Mouse (Mus musculus) heart, embryonic 12.5 days (tissue): ENCODE results near the gene H3f3b. TPM values are rescaled to one million over a fixed set of nuclear protein-coding genes. Genes with fewer than 3 reads are reported as not detected.

Experiments
- ATAC-seq: fragments of 200-750 bp; cut with Nextera tagmentation; 2 replicates; pipeline ENCODE4 v1.8.0; 2017; ENCODE audit warnings: moderate TSS enrichment, moderate library complexity; ENCODE audit not compliant: insufficient number of reproducible peaks, low FRiP score
- H3K27ac ChIP-seq: fragments of 300-500 bp; sonication (generic); 2 replicates; pipeline ENCODE4 v1.5.1; 2016; ENCODE audit warnings: mild to moderate bottlenecking, moderate library complexity; ENCODE audit not compliant: poor library complexity, severe bottlenecking
- H3K27me3 ChIP-seq: fragments of 300-500 bp; sonication (generic); replicated peaks from 2 replicates; pipeline ENCODE4 v1.6.1; 2016; ENCODE audit warnings: mild to moderate bottlenecking, moderate library complexity
- H3K36me3 ChIP-seq: fragments of 300-500 bp; sonication (generic); 2 replicates; pipeline ENCODE4 v1.6.1; 2016; ENCODE audit warnings: mild to moderate bottlenecking, moderate library complexity
- H3K4me1 ChIP-seq: fragments of 300-500 bp; sonication (generic); replicated peaks from 2 replicates; pipeline ENCODE4 v1.6.1; 2016; ENCODE audit warnings: mild to moderate bottlenecking
- H3K4me2 ChIP-seq: fragments of 300-500 bp; sonication (generic); 2 replicates; pipeline ENCODE4 v1.6.1; 2016; ENCODE audit warnings: mild to moderate bottlenecking, moderate library complexity
- H3K4me3 ChIP-seq: fragments of 300-500 bp; sonication (generic); 2 replicates; pipeline ENCODE4 v1.5.1; 2016; ENCODE audit warnings: mild to moderate bottlenecking
- H3K9ac ChIP-seq: fragments of 300-500 bp; sonication (generic); 2 replicates; pipeline ENCODE4 v1.6.1; 2016; ENCODE audit warnings: mild to moderate bottlenecking, moderate library complexity
- H3K9me3 ChIP-seq: fragments of 300-500 bp; sonication (generic); replicated peaks from 2 replicates; pipeline ENCODE4 v1.6.1; 2016; ENCODE audit warnings: mild to moderate bottlenecking, moderate library complexity
- WGBS: fragments of 180-500 bp; shearing (Covaris S2); methylation state at CpG from one replicate; pipeline ENCODE4 v1.1.7; 2016; 5-methylcytosine and 5-hydroxymethylcytosine counted together
- polyA plus RNA-seq: library from polyadenylated mRNA; unstranded; fragments of >200 nt; fragmentation: Nextera tagmentation; extraction: Ambion mirVana; gene quantifications from 2 replicates; pipeline ENCODE4 v1.2.1, GENCODE M21; 2016

Gene H3f3b
- polyA plus RNA-seq, 1 experiment from 2014 or later: 742 TPM

DNA sequence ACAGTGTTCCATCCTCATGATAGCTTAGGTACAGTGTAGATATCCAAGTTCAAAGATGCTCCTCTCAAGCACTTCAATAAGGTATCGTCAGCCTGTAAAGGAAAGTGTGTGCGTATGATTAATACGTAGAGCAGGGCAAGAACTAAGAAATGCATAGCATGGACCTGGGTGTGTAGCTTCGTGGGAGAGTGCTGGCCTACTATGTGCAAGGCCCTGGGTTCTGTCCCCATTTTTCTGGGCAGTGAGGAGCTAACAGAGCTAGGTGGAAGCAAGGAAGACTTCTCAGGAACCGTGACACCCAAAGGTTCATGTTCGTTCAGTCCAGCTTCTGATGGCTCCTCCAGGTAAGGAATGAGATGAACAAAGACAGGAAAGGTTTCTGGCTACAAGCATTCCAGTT, 17.4 kb upstream of the H3f3b start:
- ATAC-seq: no peak
- Histone ChIP-seq H3K27me3 (no peaks in the 10 kb centered on the region), H3K4me2 (no peak overlapping the region), H3K4me3 (no peak overlapping the region), H3K4me1 (no peaks in the 10 kb centered on the region; the same call in 1 of the 2 replicates), H3K9me3 (0 out of 2 replicates have a peak, but pooled peaks cover 8% of the 10 kb centered on the region), H3K9ac (no peak overlapping the region), H3K36me3 (peaks cover 90% of the 10 kb centered on the region), H3K27ac (no peak overlapping the region)
- 94% methylated on average over 6 of the region's 6 CpGs for WGBS

DNA sequence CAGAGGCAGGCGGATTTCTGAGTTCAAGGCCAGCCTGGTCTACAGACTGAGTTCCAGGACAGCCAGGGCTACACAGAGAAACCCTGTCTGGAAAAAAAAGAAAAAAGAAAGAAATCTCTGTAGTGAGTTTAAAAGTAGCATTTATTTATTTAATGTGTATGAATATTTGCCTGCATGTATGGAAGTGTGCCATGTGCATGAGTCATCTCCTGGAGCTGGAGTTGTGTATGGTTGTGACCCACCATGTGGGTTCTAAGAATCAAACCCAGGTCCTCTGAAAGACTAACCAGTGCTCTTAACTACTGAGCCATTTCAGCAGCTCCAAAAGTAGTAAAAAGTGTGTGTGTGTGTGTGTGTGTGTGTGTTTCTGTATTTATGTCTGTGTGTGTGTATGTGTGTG, 15.5 kb upstream of the H3f3b start:
- H3K27ac ChIP-seq: no peak overlapping the region
- no peak for ATAC-seq
- H3K36me3 ChIP-seq: peaks cover 88% of the 10 kb centered on the region
- H3K4me1 ChIP-seq: no peaks in the 10 kb centered on the region; the same call in 1 of the 2 replicates
- H3K9ac ChIP-seq: no peak overlapping the region
- H3K9me3 ChIP-seq: 0 out of 2 replicates have a peak, but pooled peaks cover 4% of the 10 kb centered on the region
- 97% methylated on average over 1 of the region's 1 CpGs for WGBS
- no peaks in the 10 kb centered on the region for H3K27me3 ChIP-seq
- H3K4me3 ChIP-seq: no peak overlapping the region
- H3K4me2 ChIP-seq: no peak overlapping the region

- Histone ChIP-seq H3K4me2 (no peak overlapping the region), H3K4me1 (no peaks in the 10 kb centered on the region; the same call in 1 of the 2 replicates), H3K27ac (no peak overlapping the region), H3K9me3 (0 out of 2 replicates have a peak, but pooled peaks cover 4% of the 10 kb centered on the region), H3K9ac (no peak overlapping the region), H3K27me3 (no peaks in the 10 kb centered on the region), H3K36me3 (peaks cover 82% of the 10 kb centered on the region), H3K4me3 (no peak overlapping the region)
- no peak for ATAC-seq
- 79% methylated on average over 5 of the region's 5 CpGs for WGBS
These were observed 14.8 kb upstream of the H3f3b start for GRCm38 (mm10) chr11:116042372-116043138.

DNA sequence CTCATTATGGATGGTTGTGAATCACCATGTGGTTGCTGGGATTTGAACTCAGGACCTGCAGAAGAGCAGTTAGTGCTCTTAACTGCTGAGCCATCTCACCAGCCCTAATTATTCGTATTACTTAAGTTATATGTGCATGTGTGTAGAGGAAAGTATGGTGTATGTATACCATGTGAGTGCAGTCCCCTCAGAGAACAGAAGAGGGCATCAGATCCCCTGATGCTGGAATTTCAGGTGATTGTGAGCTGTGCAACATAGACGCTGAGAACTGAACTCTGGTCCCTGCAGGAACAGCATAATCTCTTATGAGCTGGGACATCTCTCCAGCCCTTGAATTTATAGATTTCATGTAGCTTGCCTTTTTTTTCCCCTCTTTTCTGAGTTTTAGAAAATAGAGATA, 14.1 kb upstream of the H3f3b start:
- H3K4me3 ChIP-seq: no peak overlapping the region
- H3K4me2 ChIP-seq: no peak overlapping the region
- H3K36me3 ChIP-seq: peaks cover 75% of the 10 kb centered on the region
- no peaks in the 10 kb centered on the region for H3K27me3 ChIP-seq
- H3K4me1 ChIP-seq: no peaks in the 10 kb centered on the region; the same call in 1 of the 2 replicates
- WGBS: 94% methylated on average over 2 of the region's 2 CpGs
- no peak overlapping the region for H3K9ac ChIP-seq
- ATAC-seq: no peak
- H3K27ac ChIP-seq: no peak overlapping the region
- H3K9me3 ChIP-seq: 0 out of 2 replicates have a peak, but pooled peaks cover 4% of the 10 kb centered on the region

- no peak for ATAC-seq
- Histone ChIP-seq H3K27me3 (no peaks in the 10 kb centered on the region), H3K9ac (no peak overlapping the region), H3K4me1 (no peaks in the 10 kb centered on the region; the same call in 1 of the 2 replicates), H3K27ac (no peak overlapping the region), H3K36me3 (peaks cover 65% of the 10 kb centered on the region), H3K9me3 (0 out of 2 replicates have a peak, but pooled peaks cover 4% of the 10 kb centered on the region), H3K4me2 (no peak overlapping the region), H3K4me3 (no peak overlapping the region)
- 65% methylated on average over 6 of the region's 6 CpGs for WGBS
These were observed 12.8 kb upstream of the H3f3b start for GRCm38 (mm10) chr11:116040593-116040992.

DNA sequence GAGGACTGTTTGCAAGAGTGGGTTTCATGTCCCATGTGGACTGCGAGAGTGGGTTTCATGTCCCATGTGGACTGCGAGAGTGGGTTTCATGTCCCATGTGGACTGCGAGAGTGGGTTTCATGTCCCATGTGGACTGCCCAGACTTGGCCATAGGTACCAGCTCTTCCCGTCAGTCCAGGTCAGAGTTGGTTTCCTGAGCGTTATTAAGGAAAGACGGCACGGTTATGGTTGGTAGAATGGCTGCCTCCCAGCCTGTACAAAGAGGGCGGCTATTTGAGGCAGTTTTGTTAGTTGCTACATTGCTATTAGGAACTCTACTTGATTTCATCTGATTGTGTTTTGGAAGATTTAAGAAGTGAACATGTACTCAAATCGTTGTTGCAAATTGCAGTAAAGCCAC, 10.1 kb upstream of the H3f3b start:
- H3K4me3 ChIP-seq: no peak overlapping the region
- H3K4me2 ChIP-seq: no peak overlapping the region
- H3K4me1 ChIP-seq: peaks cover 6% of the 10 kb centered on the region
- 95% methylated on average over 9 of the region's 9 CpGs for WGBS
- H3K36me3 ChIP-seq: peaks cover 51% of the 10 kb centered on the region
- ATAC-seq: no peak
- H3K9ac ChIP-seq: no peak overlapping the region
- no peaks in the 10 kb centered on the region for H3K27me3 ChIP-seq
- no peak overlapping the region for H3K27ac ChIP-seq
- H3K9me3 ChIP-seq: 0 out of 2 replicates have a peak, but pooled peaks cover 4% of the 10 kb centered on the region

- Histone ChIP-seq H3K36me3 (peaks cover 41% of the 10 kb centered on the region), H3K4me2 (no peak overlapping the region), H3K4me3 (no peak overlapping the region), H3K4me1 (peaks cover 14% of the 10 kb centered on the region), H3K27me3 (no peaks in the 10 kb centered on the region), H3K9me3 (0 out of 2 replicates have a peak, but pooled peaks cover under 1% of the 10 kb centered on the region), H3K27ac (no peak overlapping the region), H3K9ac (no peak overlapping the region)
- no peak for ATAC-seq
- WGBS: 85% methylated on average over 3 of the region's 3 CpGs
These were observed 8.9 kb upstream of the H3f3b start for GRCm38 (mm10) chr11:116036671-116037070.

DNA sequence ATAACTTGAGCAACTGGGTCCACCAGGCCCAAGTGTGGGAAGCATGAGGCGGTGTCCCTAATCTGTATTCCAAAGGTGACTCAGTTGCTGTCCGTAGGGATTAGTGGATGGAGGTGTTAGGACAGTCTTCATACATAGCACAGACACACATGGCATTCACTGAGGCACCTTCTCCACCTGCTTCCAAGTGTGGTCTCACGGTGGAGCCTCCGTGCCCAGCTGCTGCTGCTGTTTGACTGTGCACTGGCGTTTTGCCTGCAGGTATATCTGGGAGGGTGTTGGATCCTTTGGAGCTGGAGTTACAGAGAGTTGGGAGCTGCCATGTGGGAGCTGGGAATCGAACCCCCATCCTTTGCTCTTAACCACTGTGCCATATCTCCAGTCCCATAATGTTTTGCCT, 6.8 kb upstream of the H3f3b start:
- WGBS: 95% methylated on average over 6 of the region's 6 CpGs
- H3K9ac ChIP-seq: no peak overlapping the region
- H3K4me1 ChIP-seq: peaks cover 22% of the 10 kb centered on the region
- H3K36me3 ChIP-seq: peaks cover 26% of the 10 kb centered on the region
- H3K4me2 ChIP-seq: no peak overlapping the region
- no peaks in the 10 kb centered on the region for H3K9me3 ChIP-seq
- ATAC-seq: no peak
- no peaks in the 10 kb centered on the region for H3K27me3 ChIP-seq
- H3K4me3 ChIP-seq: no peak overlapping the region
- no peak overlapping the region for H3K27ac ChIP-seq

DNA sequence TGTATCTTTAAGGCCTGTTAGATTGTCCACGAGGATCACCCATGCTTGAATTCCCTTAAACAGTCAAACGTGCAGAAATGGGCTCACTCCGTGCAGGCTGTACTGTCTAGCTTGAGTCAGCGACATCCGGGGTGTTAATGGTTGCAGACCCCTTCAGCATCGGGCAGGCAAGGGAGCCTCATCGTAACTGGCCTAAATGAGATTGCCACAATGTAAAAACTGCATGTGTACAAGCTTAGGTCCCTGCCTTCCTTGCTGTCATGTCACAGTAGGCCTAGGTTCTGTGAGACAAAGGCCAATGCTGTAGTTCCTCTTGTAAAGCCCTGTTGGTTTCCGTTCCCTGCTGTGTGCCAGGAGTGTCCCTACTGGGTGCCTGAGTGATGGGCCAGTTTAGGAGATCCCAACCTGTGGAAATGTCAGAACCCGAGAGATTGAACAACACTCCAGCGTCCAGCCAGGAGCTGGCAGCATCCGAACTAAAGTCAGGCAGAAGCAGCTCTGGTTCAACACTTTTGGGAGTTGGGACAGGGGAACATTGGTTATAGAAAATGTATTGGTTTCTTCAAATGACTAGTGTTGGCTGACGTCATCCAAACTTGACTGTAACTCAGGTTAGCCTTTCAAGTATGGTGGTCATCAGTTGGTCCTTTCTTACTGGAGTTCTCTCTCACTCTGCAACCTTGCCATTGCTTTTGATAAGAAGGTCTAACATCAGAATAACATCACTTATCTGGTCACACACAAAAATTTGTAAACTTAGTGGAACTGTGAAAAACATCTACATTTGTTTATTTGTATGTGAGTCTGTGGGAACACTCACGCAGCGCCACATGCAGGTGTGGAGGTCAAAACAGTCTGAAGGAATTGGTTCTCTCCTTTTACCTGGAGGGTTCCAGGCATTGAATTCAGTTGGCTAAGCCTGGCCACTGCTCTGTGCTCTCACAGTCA, 3.4 kb upstream of the H3f3b start:
- peaks cover 22% of the 10 kb centered on the region for H3K4me1 ChIP-seq
- WGBS: 26% methylated on average over 14 of the region's 14 CpGs
- peaks cover 12% of the 10 kb centered on the region for H3K36me3 ChIP-seq
- H3K27ac ChIP-seq: peak overlapping the region; percentile 99
- peak; percentile 15 for ATAC-seq
- no peaks in the 10 kb centered on the region for H3K27me3 ChIP-seq
- H3K9me3 ChIP-seq: no peaks in the 10 kb centered on the region
- peak overlapping the region; percentile 77 for H3K4me2 ChIP-seq
- H3K4me3 ChIP-seq: peak overlapping the region; percentile 74
- peak overlapping the region; percentile 90 for H3K9ac ChIP-seq

DNA sequence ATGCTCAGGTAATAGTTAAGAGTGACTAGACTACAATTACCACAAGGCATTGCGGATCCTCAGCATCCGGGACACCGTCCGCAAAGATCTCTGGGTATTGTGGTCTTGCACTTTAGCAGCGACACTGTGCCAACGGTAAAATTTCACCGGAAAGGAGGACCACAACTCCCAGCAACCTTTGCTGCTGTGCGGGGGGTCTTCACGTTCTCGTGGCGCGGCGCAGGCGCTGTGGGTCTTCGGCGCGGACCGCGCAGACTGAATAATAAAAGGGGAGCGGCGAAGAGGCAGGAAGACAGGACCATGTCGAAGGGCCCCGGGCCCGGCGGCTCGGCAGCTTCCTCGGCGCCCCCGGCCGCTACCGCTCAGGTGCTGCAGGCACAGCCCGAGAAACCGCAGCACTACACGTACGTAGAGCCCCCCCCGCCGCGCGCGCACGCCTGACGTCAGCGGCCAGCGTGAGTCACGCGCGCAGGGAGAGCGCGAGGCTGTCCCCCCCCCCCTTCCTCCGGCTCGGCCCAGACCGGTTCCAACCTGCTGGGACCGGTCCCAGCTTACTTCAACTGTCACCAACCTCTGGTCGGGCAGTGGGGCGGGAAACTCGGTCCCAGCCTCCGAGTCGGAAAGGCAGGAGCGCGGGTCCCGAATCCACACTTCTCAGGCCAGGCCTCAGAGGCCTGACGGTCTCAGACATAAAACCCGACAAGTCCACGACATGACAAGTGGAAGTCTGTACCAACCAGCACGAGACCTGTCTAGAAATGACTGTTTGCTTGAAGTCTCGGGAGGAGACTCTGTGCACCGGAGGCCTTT, 2.5 kb upstream of the H3f3b start, which contains the start of gene Unk:
Gene Unk (plus strand): TSS at position 235 of the 810 bp plus-strand sequence.
- peak within 1 kb of the TSS; percentile 99 for H3K27ac ChIP-seq
- peaks cover 12% of the 10 kb centered on the region for H3K36me3 ChIP-seq
- H3K27me3 ChIP-seq: no peaks in the 10 kb centered on the region
- peak; percentile 95 for ATAC-seq
- peak within 1 kb of the TSS; percentile 90 for H3K9ac ChIP-seq
- under 1% methylated on average over 66 of the region's 67 CpGs for WGBS
- H3K9me3 ChIP-seq: no peaks in the 10 kb centered on the region
- H3K4me2 ChIP-seq: peak within 1 kb of the TSS; percentile 77
- H3K4me1 ChIP-seq: peaks cover 22% of the 10 kb centered on the region
- H3K4me3 ChIP-seq: peak within 1 kb of the TSS; percentile 74
